Mouse (Mus musculus): ENCODE measurements around the gene Olfr912. TPM values are rescaled to one million over a fixed set of nuclear protein-coding genes. Genes with fewer than 3 reads are reported as not detected.

Olfr912 gene
- total RNA-seq (2023), result not detected

GRCm38 (mm10) chr9:38579878-38580277 is at the start of gene Olfr912:
Gene Olfr912, plus strand, starts transcription at chr9:38580178.

DNA sequence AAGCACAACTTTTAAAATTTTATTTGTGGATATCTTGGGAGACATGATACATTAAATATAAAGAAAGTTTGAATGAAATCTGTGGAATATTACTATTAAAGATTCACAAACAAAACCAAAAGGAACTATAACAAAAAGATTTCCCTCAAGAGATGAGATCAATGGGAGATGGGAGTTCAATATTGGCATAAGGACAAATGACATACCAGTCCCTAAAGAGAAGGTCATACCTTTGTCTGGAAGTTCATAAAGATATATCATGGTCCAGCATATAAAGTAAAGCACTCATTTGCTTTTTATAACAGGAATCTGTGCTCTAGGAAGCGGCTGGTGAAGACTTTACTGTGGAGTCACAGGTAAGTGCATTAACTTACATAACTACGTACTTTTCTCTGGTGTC is 42.4 kb upstream of the Olfr912 start, which contains the start of gene Olfr910:
Gene Olfr910 (plus strand): TSS at position 301 of the 400 bp plus-strand sequence.

GRCm38 (mm10) chr9:38592459-38592858 is 12.5 kb downstream of the Olfr912 start, which contains the start of gene Olfr913:
Gene Olfr913, plus strand, starts transcription at chr9:38592759.

DNA sequence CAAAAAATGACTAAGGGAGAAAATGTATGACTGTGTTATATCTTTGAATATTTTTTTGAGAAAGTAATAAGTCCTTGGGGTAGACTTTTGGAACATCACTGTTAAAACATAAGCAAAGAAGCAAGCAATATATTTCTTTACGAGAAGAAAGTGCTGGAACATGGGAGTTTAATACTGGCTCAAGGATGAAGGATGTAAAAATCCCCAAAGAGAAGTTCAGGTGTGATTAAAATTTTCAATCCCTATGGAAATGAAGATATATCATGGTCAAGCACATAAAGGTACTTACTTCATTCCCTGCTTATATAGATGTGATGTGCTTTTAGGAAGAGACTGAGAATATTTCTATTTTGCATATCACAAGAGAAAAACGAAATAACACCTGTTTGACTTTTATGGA is 24.8 kb downstream of the Olfr912 start, which contains the start of gene Olfr914:
Gene Olfr914 (plus strand): TSS at position 301 of the 400 bp plus-strand sequence.

Other genes starting within 250 kb of the Olfr912 start
- gene Olfr898, start 231.8 kb upstream of the Olfr912 start, total RNA-seq (2023), result not detected
- gene Olfr250, start 213.3 kb upstream of the Olfr912 start, total RNA-seq (2023), result not detected
- not detected for gene Olfr251, start 203.1 kb upstream of the Olfr912 start, total RNA-seq (2023)
- gene Olfr147, start 178.5 kb upstream of the Olfr912 start, total RNA-seq (2023), result not detected
- not detected for gene Olfr901, start 150.7 kb upstream of the Olfr912 start, total RNA-seq (2023)
- not detected for gene Olfr902, start 132.5 kb upstream of the Olfr912 start, total RNA-seq (2023)
- gene Olfr904, start 117.0 kb upstream of the Olfr912 start, total RNA-seq (2023), result not detected
- not detected for gene Olfr905, start 109.1 kb upstream of the Olfr912 start, total RNA-seq (2023)
- gene Olfr906, start 93.1 kb upstream of the Olfr912 start, total RNA-seq (2023), result not detected
- not detected for gene Olfr907, start 84.4 kb upstream of the Olfr912 start, total RNA-seq (2023)
- gene Olfr911-ps1, start 58.6 kb upstream of the Olfr912 start, total RNA-seq (2023), result not detected
- not detected for gene Olfr910, start 42.3 kb upstream of the Olfr912 start, total RNA-seq (2023)
- gene Olfr913, start 12.6 kb downstream of the Olfr912 start, total RNA-seq (2023), result not detected
- gene Olfr914, start 24.9 kb downstream of the Olfr912 start, total RNA-seq (2023), result not detected
- gene Olfr916, start 79.7 kb downstream of the Olfr912 start, total RNA-seq (2023), result not detected
- gene Olfr917, start 85.7 kb downstream of the Olfr912 start, total RNA-seq (2023), result not detected
- gene Olfr918, start 94.4 kb downstream of the Olfr912 start, total RNA-seq (2023), result not detected
- gene Olfr919, start 123.5 kb downstream of the Olfr912 start, total RNA-seq (2023), result not detected
- gene Vwa5a, start 138.1 kb downstream of the Olfr912 start, total RNA-seq (2023), result 5.0 TPM
- gene Olfr920, start 172.1 kb downstream of the Olfr912 start, total RNA-seq (2023), result 0.12 TPM
- not detected for gene Olfr921, start 192.9 kb downstream of the Olfr912 start, total RNA-seq (2023)
- gene Olfr922, start 234.4 kb downstream of the Olfr912 start, total RNA-seq (2023), result not detected
- gene Olfr923, start 246.4 kb downstream of the Olfr912 start, total RNA-seq (2023), result not detected